Mouse (Mus musculus): ENCODE data around the gene Nudcd2.

Gene Nudcd2

DNA sequence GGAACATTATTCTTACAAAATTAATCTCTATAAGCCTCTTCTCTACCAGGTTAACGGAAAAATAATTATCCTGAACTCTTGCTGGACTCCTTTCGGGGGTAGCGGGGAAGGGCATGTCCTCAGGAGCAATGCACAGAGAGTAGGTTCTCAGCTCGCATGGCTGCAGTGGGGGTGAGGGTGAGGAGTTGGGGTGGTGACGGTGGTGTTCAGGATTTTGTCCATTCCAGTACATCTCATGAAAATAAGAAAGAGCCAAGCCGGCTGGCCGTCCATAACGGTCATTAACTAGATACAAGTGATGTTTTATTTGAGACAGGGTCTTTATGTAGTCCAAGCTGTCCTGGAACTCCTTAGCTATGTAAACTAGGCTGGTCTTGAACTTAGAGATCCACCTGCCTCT, 22.5 kb downstream of the Nudcd2 start:
- no peak for DNase-seq

DNA sequence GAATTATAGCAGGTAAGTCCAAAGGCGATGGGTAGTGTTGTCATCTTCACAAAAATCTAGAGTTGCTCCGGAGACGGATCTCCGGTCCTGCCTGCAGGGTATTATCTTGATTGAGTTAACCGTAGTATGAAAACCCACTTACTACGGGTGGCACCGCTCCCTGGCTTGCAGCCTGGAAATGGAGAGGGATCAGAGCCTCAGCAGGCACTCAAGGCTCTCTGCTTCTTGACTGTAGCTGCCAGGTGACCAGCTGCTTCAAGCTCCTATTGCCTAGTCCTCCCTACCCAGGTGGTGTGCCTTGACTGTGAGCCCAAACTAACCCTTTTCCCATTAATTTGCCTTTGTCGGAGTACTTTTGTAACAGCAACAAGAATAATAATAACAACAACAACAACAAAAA, 26.4 kb downstream of the Nudcd2 start:
- no peak for DNase-seq

DNA sequence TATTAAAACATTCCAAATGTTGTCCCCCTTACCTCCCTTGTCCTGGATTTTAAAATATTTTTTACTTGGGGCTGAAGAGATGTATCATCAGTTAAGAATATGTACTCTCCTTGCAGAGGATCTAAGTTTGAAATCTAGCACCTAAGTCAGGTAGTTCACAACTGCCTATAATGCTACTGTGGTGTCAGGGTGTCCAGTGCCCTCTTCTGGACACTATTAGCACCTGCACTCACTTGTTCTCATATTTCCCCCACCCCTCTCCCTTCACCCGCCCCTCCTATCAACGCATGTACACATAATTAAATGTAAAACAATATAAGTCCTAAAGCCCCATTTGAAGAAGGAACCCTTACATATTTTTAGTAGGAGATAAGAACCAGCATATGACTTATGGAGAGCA, 29.9 kb downstream of the Nudcd2 start:
- no peak for DNase-seq

DNA sequence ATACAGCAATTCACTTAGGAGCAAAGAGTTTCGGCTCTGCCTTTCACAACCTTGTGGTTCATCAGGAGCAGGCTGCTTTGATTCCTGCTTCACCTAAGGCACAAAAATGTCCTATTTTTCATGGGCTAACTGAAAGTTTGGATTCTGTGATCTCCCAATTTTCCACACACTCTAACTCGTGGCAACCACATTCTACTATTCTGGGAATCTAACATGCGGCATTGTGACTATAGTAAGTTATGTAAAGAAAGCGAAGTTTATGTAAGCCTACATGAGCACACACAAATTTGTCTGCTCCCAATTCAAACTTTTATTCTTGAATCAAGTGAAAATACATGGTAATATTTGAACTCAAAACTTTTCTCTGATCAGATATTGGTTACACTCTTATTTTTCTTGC, 31.2 kb downstream of the Nudcd2 start:
- no peak for DNase-seq

DNA sequence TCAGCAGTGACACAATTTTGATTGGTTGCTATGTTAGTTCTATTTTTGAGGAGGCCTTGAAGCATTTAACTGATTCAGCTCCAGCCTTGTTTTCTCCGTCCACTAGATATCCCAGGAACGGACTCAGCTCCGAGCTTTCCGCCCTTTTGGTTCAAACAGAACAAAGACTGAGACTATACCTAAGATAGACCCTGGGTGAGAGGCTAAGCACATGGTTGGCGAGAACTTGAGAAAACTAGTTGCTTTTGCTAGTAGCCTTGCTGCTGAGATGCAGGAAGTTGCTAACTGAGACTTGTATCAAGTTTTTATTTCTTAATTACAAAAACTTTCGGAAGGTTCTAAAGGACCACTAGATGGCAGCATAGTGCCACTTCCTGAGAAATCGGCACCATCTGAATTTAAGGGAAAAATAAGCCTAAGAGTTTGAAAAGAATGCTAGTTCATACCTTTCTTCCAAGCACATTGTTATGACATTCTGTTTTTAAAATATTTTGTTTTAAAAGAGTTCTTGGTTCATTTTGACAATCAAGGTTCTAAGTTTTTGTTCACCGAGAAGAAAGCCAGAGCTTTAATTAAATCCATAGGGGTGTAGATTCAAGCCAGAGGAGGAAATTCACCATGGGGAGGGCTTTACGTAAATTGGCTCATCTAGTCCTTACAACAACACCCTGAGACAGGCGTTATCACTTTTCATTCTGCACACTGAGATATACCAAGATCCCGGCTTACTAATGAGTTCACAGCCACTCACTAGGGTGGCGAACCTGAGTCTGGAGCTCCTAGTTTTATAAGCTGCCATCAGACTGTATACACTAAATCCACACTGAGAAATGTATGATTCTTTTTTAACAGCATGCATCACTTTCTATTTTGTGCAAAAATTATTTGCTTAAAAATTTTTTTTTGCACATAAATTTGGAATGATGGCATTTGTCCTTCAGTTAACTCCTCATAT, 42.1 kb downstream of the Nudcd2 start:
- no peak for DNase-seq

DNA sequence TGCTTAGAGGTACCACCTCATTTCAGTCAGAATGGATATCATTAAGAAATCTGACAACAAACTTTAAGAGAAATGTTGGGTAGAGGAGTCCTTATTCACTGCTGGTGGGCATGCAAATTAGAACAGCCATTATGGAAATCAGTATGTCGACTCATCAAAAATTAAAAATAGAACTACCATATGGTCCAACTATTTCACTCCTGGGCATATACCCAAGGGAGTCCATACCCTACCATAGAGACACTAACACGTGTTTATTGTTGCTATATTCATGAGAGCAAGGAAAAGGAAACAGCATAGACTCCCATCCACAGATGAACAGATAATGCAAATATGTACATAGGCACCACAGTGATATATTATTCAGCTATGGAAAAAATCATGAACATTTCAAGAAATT, 48.4 kb downstream of the Nudcd2 start:
- DNase-seq = no peak

DNA sequence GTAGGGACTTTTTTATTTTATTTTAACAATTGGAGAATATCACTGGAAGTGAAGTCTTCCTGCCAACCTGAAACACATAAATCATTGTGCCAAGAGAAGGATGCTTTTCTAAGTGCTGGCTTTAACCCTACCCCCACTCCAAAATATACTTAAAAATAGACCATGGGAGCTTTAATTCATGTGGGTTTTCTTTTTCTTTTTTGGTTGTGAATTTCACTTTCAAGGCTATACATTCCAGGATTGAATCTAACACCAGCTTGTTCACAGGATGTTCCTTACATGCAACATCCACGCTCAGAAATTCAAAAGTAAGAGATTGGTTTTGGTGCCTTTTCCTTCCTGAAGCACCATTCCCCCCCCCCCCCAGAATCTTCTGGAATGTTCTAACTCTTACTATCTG, 49.9 kb downstream of the Nudcd2 start:
- DNase-seq = no peak

DNA sequence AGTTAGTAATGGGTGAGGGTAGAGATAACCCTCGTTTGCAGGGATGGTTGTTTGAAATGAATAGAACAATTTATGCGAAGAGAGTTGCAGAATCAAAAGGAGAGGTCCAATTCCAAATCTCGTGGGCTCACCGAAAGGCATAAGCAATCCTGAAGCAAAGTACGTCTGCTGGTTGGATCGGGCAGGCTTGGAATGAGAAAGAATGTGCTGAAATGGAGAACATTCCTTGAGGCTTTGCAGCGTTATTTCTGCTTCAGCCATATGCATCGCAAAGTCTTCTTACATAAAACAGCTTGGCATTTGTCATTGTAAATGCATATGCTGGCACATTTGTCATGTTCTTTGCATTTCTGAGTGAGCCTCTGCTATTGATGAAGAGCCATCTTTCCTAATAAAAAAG, 50.9 kb downstream of the Nudcd2 start:
- no peak for DNase-seq

DNA sequence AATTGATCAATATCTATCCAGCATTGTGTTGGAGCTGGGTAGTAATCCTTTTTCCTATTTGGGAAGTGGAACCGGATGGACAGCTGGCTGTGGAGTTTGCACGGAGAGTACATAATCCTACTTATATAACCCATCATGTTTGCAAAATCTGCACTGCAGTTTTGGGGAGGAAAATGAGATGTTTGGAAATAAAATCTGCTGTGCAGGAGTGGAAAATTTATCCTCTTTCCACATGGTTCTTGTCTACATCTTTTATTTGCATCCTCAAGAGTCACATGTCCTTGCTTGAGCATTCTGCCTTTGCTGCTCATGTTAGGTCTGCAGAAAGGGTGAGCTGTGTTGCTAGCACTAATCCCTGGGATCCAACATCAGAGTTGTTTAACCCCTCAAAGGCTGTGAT, 53.4 kb downstream of the Nudcd2 start:
- DNase-seq = no peak
